Mouse (Mus musculus): ENCODE results near the gene Gm20388.

- no peak for TF ChIP-seq MAFK (IDR thresholded peaks at IDR 0.05; ENCODE audit: insufficient read depth, low read depth, low read length)
- no peak for TF ChIP-seq CHD2 (IDR thresholded peaks at IDR 0.05; ENCODE audit: low read depth, low read length)
These were observed 1931.7 kb downstream of the Gm20388 start for GRCm38 (mm10) chr8:121842064-121842955.
